Mouse (Mus musculus): ENCODE results near the gene Ubxn11.
"Not testable (repeated sequence)": the region's sequence is repeated elsewhere in the genome, so short reads cannot be mapped to it uniquely, and the experiment has no call there.

Gene Ubxn11

DNA sequence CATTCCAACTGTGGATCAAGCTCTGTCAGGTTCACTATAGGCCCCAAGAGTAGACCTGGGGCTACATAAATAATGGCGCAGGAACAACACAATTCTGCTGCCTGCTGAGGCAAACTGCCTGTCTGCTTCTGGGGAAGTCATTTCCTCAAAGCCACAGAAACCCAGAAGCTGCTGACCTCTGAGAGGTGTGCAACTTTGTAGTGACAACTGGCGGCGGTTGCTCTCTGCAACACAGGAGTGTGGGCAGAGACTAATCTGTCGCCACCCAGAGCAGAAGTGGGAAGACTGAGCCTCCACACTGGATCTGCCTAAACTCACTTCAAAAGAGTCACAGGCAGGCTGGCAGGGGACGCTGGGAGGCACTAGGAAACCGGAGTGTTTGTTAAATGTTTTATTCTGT, 27.1 kb downstream of the Ubxn11 start:
- H3K9me3 ChIP-seq (ENCODE audit: low read length), result no peaks in the 10 kb centered on the region
- H3K36me3 ChIP-seq (ENCODE audit: insufficient read depth, low read length), result peaks cover 86% of the 10 kb centered on the region
- H3K4me1 ChIP-seq (replicated peaks; ENCODE audit: low read depth, low read length), result peaks cover 68% of the 10 kb centered on the region
- TF ChIP-seq NANOG (IDR thresholded peaks at IDR 0.05; ENCODE audit: borderline replicate concordance, low read length), result no peak
- H3K27me3 ChIP-seq (ENCODE audit: insufficient read depth, low read length), result no peaks in the 10 kb centered on the region
- H3K4me3 ChIP-seq (replicated peaks; ENCODE audit: low read length), result peak overlapping the region; percentile 91

GRCm38 (mm10) chr4:134132117-134132516, 29.7 kb downstream of the Ubxn11 start:
- no peak for TF ChIP-seq CTCF (conservative IDR thresholded peaks at IDR 0.05; ENCODE audit: low read length)
- TF ChIP-seq NANOG (IDR thresholded peaks at IDR 0.05; ENCODE audit: borderline replicate concordance, low read length), result no peak
- TF ChIP-seq POU5F1 (IDR thresholded peaks at IDR 0.05; ENCODE audit: borderline replicate concordance, low read length), result no peak
- Histone ChIP-seq H3K4me1 (replicated peaks; ENCODE audit: low read depth, low read length) (peaks cover 46% of the 10 kb centered on the region), H3K9me3 (ENCODE audit: low read length) (no peaks in the 10 kb centered on the region), H3K27me3 (ENCODE audit: insufficient read depth, low read length) (no peaks in the 10 kb centered on the region), H3K4me3 (replicated peaks; ENCODE audit: low read length) (no peak overlapping the region), H3K36me3 (ENCODE audit: insufficient read depth, low read length) (peaks cover 86% of the 10 kb centered on the region)

GRCm38 (mm10) chr4:134132519-134133095, 30.2 kb downstream of the Ubxn11 start:
- H3K9me3 ChIP-seq (ENCODE audit: low read length), result no peaks in the 10 kb centered on the region
- H3K27me3 ChIP-seq (ENCODE audit: insufficient read depth, low read length), result no peaks in the 10 kb centered on the region
- H3K4me3 ChIP-seq (replicated peaks; ENCODE audit: low read length), result no peak overlapping the region
- H3K36me3 ChIP-seq (ENCODE audit: insufficient read depth, low read length), result peaks cover 86% of the 10 kb centered on the region
- peaks cover 41% of the 10 kb centered on the region for H3K4me1 ChIP-seq (replicated peaks; ENCODE audit: low read depth, low read length)
- no peak for TF ChIP-seq POU5F1 (IDR thresholded peaks at IDR 0.05; ENCODE audit: borderline replicate concordance, low read length)
- no peak for TF ChIP-seq NANOG (IDR thresholded peaks at IDR 0.05; ENCODE audit: borderline replicate concordance, low read length)
- TF ChIP-seq CTCF (conservative IDR thresholded peaks at IDR 0.05; ENCODE audit: low read length), result no peak

- TF ChIP-seq CTCF (conservative IDR thresholded peaks at IDR 0.05; ENCODE audit: low read length) (no peak), NANOG (IDR thresholded peaks at IDR 0.05; ENCODE audit: borderline replicate concordance, low read length) (no peak), POU5F1 (IDR thresholded peaks at IDR 0.05; ENCODE audit: borderline replicate concordance, low read length) (no peak)
- Histone ChIP-seq H3K36me3 (ENCODE audit: insufficient read depth, low read length) (peaks cover 80% of the 10 kb centered on the region), H3K9me3 (ENCODE audit: low read length) (no peaks in the 10 kb centered on the region), H3K27me3 (ENCODE audit: insufficient read depth, low read length) (no peaks in the 10 kb centered on the region), H3K4me3 (replicated peaks; ENCODE audit: low read length) (no peak overlapping the region), H3K4me1 (replicated peaks; ENCODE audit: low read depth, low read length) (peaks cover 21% of the 10 kb centered on the region)
Measured at GRCm38 (mm10) chr4:134136280-134136926, 34.0 kb downstream of the Ubxn11 start.

DNA sequence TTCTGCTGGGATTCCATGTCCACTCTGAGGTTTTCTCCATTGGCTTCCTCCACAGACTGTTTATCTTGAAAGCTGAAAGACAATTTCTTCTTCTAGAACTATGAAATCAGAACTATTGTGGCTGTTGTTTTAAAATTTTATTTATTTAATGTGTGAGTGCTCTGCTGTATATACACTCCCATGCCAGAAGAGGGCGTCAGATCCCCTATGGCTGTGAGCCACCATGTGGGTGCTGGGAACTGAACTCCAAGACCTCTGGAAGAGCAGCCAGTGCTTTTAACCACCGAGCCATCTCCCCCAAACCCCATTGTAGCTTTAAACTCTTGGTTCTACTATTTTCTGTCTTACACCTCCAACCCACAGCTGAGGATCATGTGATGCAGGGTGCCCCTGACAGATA, 36.5 kb downstream of the Ubxn11 start:
- peaks cover 11% of the 10 kb centered on the region for H3K4me1 ChIP-seq (replicated peaks; ENCODE audit: low read depth, low read length)
- no peaks in the 10 kb centered on the region for H3K9me3 ChIP-seq (ENCODE audit: low read length)
- H3K36me3 ChIP-seq (ENCODE audit: insufficient read depth, low read length), result peaks cover 76% of the 10 kb centered on the region
- TF ChIP-seq CTCF (conservative IDR thresholded peaks at IDR 0.05; ENCODE audit: low read length) (peak; percentile 81), POU5F1 (IDR thresholded peaks at IDR 0.05; ENCODE audit: borderline replicate concordance, low read length) (no peak), NANOG (IDR thresholded peaks at IDR 0.05; ENCODE audit: borderline replicate concordance, low read length) (no peak)
- no peak overlapping the region for H3K4me3 ChIP-seq (replicated peaks; ENCODE audit: low read length)
- H3K27me3 ChIP-seq (ENCODE audit: insufficient read depth, low read length), result no peaks in the 10 kb centered on the region

DNA sequence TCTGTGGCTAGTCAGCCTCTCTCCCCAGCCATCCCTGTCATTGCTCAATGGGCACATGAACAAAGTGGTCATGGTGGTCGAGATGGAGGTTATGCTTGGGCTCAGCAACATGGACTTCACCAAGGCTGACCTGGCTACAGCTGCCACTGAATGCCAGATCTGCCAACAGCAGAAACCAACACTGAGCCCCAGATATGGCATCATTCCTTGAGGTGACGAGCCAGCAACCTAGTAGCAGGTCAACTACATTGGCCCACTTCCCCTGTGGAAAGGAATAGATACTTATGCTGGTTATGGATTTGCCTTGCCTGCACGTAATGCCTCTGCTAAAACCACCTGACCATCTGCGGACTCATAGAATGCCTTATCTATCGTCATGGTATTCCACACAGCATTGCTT, 41.9 kb downstream of the Ubxn11 start:
- H3K36me3 ChIP-seq (ENCODE audit: insufficient read depth, low read length), result peaks cover 76% of the 10 kb centered on the region
- not testable (repeated sequence) for H3K4me3 ChIP-seq (replicated peaks; ENCODE audit: low read length); H3K9me3 ChIP-seq (ENCODE audit: low read length); H3K27me3 ChIP-seq (ENCODE audit: insufficient read depth, low read length)
- H3K4me1 ChIP-seq (replicated peaks; ENCODE audit: low read depth, low read length), result peaks cover 15% of the 10 kb centered on the region

DNA sequence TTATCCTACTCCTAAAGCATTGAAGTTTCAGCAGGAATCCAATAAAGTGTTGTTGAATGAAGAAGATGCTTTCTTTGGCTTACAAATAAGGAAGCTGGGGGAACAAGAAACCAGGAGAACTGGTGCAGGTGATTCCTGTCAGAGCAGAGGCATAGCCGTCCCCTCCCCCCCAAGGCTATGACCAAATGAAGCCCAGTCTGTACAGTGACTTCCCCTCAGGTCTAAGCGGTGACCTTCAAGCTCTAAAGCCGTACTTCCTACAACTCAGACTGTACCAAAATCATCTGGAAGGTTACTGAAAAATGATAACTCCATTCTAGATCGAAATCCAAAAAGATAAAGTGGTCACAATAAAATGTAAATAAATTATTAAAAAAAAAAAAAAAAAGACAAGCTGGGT, 47.0 kb downstream of the Ubxn11 start:
- H3K27me3 ChIP-seq (ENCODE audit: insufficient read depth, low read length), result no peaks in the 10 kb centered on the region
- H3K36me3 ChIP-seq (ENCODE audit: insufficient read depth, low read length), result peaks cover 92% of the 10 kb centered on the region
- H3K4me1 ChIP-seq (replicated peaks; ENCODE audit: low read depth, low read length), result peaks cover 14% of the 10 kb centered on the region
- TF ChIP-seq POU5F1 (IDR thresholded peaks at IDR 0.05; ENCODE audit: borderline replicate concordance, low read length) (no peak), NANOG (IDR thresholded peaks at IDR 0.05; ENCODE audit: borderline replicate concordance, low read length) (no peak), CTCF (conservative IDR thresholded peaks at IDR 0.05; ENCODE audit: low read length) (no peak)
- H3K9me3 ChIP-seq (ENCODE audit: low read length), result no peaks in the 10 kb centered on the region
- no peak overlapping the region for H3K4me3 ChIP-seq (replicated peaks; ENCODE audit: low read length)

DNA sequence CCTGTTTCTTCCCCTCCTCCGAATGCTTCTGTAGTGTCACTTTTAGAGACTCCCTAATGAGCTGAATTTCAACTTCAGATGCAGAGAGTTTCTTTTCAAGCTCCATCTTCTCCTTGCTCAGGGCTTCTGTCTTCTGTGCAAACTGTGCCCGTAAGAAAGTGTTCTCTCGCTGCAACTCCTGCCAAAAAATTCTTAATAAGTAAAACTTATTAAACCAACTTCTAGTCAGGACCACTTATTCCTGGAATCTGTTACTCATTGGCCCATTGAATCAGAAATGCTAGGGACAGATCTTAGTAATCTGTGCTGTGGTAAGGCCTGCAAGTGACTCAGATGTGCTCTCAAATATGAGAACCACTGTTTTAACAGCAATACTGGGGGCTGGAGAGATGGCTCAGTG, 49.7 kb downstream of the Ubxn11 start:
- H3K4me3 ChIP-seq (replicated peaks; ENCODE audit: low read length), result no peak overlapping the region
- H3K9me3 ChIP-seq (ENCODE audit: low read length), result no peaks in the 10 kb centered on the region
- peaks cover 94% of the 10 kb centered on the region for H3K36me3 ChIP-seq (ENCODE audit: insufficient read depth, low read length)
- no peaks in the 10 kb centered on the region for H3K27me3 ChIP-seq (ENCODE audit: insufficient read depth, low read length)
- TF ChIP-seq CTCF (conservative IDR thresholded peaks at IDR 0.05; ENCODE audit: low read length), result no peak
- no peak for TF ChIP-seq POU5F1 (IDR thresholded peaks at IDR 0.05; ENCODE audit: borderline replicate concordance, low read length)
- no peak for TF ChIP-seq NANOG (IDR thresholded peaks at IDR 0.05; ENCODE audit: borderline replicate concordance, low read length)
- peaks cover 14% of the 10 kb centered on the region for H3K4me1 ChIP-seq (replicated peaks; ENCODE audit: low read depth, low read length)

- H3K4me1 ChIP-seq (replicated peaks; ENCODE audit: low read depth, low read length), result peaks cover 6% of the 10 kb centered on the region; the same call in 1 of the 2 replicates
- no peaks in the 10 kb centered on the region for H3K27me3 ChIP-seq (ENCODE audit: insufficient read depth, low read length)
- no peaks in the 10 kb centered on the region for H3K9me3 ChIP-seq (ENCODE audit: low read length)
- H3K36me3 ChIP-seq (ENCODE audit: insufficient read depth, low read length), result peaks cover 93% of the 10 kb centered on the region
- TF ChIP-seq CTCF (conservative IDR thresholded peaks at IDR 0.05; ENCODE audit: low read length), result no peak
- no peak for TF ChIP-seq NANOG (IDR thresholded peaks at IDR 0.05; ENCODE audit: borderline replicate concordance, low read length)
- no peak for TF ChIP-seq POU5F1 (IDR thresholded peaks at IDR 0.05; ENCODE audit: borderline replicate concordance, low read length)
- H3K4me3 ChIP-seq (replicated peaks; ENCODE audit: low read length), result no peak overlapping the region
Measured at GRCm38 (mm10) chr4:134153656-134154055, 51.3 kb downstream of the Ubxn11 start.
